Mouse (Mus musculus): ENCODE measurements around the gene Echdc3. TPM values are rescaled to one million over a fixed set of nuclear protein-coding genes. Genes with fewer than 3 reads are reported as not detected.

Echdc3 gene
- total RNA-seq (2021): 10 to 100 TPM; 23.5 to 26.2 TPM

GRCm38 (mm10) chr2:6212724-6213511 is at the start of gene Echdc3:
TSS of gene Echdc3 (minus strand) at chr2:6213033.
- intact Hi-C loops (cut with DNase I): loop anchor here (2.0 kb wide), 1 partner anchor 110 kb away; the partner anchor contains the start of gene Usp6nl

DNA sequence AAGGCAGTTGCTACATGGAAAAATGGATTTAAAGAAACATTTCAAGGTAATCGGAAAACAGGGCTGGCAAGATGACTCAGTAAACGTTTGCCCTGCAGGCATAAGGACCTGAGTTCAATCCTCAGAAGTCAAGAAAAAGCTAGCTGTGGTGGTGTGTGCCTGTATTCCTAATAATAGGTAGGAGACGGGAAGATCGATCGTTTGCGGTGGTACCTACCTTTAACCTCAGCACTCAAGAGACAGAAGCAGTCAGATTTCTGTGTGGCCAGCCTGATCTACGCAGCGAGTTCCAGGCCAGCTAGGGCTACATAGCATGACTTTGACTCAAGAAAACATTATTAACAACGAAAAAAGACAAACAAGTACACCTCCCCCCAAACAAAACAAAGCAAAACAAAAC is 48.9 kb upstream of the Echdc3 start:
- no peak for DNase-seq
- intact Hi-C loops (cut with DNase I): no loop called here

More at GRCm38 (mm10) chr2:6212724-6213511, at the start of gene Echdc3:
- peak; percentile 80 to 86 for DNase-seq

DNA sequence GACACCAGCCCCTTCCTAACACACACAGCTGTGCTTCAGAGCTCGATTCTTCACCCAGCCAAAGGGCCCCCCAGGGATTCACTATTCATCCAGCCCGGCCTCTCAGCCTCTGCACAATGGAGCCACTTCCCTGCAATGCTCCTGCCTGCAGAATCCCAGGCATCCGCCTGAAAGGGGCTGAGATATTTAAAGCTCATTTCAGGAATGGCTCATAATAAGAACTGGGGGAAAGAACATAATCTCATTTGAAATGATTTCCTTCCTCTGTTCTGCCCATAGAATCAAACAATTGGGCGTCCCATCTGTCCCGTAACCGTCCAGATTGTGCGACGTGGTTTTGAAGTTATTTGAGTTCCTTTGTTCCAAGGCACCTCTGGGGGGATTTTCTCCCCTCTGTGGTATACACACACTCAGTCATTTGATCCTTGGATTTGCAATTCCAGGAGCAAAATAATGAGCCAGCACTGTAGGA is 48.4 kb upstream of the Echdc3 start:
- intact Hi-C loops (cut with DNase I): no loop called here

GRCm38 (mm10) chr2:6260661-6261060 is 47.8 kb upstream of the Echdc3 start:
- intact Hi-C loops (cut with DNase I): no loop called here
- DNase-seq: no peak

More for the DNA sequence above, 48.4 kb upstream of the Echdc3 start:
- DNase-seq: peak in 1 of 2 experiments; percentile 26

DNA sequence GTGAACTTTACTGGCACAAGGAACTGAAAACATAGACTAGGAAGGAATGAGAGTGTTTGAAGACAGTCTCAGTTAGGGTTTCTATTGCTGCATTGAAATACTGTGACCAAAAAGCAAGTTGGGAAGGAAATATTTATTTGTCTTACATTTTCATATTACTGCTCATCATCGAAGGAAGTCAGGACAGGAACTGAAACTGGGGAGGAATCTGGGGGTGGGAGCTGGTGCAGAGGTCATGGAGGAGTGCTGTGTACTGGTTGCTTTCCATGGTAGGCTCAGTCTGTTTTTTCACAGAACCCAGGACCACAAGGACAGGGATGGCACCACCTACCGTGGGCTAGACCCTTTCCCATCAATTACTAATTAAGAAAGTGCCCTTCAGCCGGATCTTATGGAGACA is 46.3 kb upstream of the Echdc3 start:
- DNase-seq: no peak
- intact Hi-C loops (cut with DNase I): no loop called here

- intact Hi-C loops (cut with DNase I): no loop called here
- no peak for DNase-seq
These were observed 45.2 kb upstream of the Echdc3 start for GRCm38 (mm10) chr2:6258026-6258425.

GRCm38 (mm10) chr2:6257146-6257545 is 44.3 kb upstream of the Echdc3 start:
- no peak for DNase-seq
- intact Hi-C loops (cut with DNase I): loop anchor here (2.0 kb wide), 2 partner anchors 16 to 66 kb away; partner anchors contain the start of gene Usp6nl

GRCm38 (mm10) chr2:6255989-6256841 is 43.4 kb upstream of the Echdc3 start:
- intact Hi-C loops (cut with DNase I): loop anchor here (2.0 kb wide), 2 partner anchors 17 to 67 kb away; partner anchors contain the start of gene Usp6nl
- peak; percentile 47 to 63 for DNase-seq

DNA sequence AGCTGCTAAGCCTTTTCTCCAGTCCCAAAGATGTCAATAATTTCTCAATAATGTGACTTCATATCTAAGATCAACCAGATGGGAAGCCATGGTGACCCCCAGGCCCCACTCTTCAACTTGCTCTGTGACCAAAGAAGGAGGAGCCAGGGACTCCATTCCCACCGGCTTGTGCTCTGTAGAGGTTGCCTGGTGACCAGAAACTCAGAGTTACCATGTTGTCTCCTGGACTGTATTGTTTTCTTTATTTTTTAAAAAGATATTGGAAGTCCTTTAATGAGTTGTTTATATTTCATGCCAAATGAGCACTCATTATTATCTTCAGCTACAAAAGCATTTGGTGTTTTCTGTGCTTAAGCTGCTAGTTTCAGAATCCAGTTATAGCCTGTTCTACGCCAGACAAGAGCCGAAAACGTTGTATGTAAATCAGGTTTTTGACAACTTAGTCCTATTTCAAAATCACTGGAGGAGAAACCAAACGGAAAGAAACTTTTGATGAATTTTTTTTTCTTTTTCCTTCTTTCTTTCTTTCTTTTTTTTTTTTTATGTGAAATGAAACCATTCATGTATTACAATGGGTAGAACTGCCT is 42.7 kb upstream of the Echdc3 start:
- intact Hi-C loops (cut with DNase I): no loop called here
- no peak for DNase-seq

DNA sequence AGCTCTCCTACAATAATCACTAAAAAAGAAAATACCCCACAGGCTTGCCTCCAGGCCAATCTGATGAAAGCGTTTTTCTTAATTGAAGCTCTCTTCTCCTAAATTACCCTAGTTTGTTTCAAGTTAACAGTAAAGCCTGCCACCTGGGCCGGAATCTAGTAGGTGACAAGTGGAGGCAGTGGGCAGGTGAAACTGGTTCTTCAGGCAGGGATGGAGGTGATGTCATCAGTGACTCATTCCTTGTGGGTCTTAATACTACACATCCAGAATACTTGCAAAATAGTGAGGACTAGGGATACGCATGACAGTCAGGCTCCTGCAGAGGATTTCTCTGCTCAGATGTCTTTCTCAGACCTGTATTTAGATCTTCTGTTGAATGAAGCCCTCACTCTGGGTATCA is 39.7 kb upstream of the Echdc3 start:
- DNase-seq: no peak
- intact Hi-C loops (cut with DNase I): no loop called here

DNA sequence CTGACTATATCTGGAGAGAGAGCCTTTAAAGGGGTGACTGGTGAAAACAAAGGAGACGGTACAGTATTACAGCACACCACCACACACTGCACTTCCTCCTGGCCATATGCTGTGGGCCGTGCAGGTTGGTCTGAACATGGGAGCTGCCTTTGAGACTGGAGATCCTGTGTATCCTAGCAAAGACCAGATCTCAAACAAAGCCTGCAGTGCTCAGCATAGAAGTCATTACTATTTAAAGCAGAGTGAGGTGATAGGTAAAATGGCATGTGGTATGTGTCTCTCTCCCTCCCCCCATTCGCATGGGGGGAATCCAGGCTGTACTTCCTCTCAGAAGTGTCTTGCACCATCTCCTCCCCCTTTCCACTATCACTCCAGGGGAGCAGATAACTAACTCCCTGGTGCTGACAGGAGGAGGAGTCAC is 38.3 kb upstream of the Echdc3 start:
- DNase-seq: no peak
- intact Hi-C loops (cut with DNase I): no loop called here

GRCm38 (mm10) chr2:6241446-6241845 is 28.6 kb upstream of the Echdc3 start:
- intact Hi-C loops (cut with DNase I): no loop called here
- DNase-seq: no peak

DNA sequence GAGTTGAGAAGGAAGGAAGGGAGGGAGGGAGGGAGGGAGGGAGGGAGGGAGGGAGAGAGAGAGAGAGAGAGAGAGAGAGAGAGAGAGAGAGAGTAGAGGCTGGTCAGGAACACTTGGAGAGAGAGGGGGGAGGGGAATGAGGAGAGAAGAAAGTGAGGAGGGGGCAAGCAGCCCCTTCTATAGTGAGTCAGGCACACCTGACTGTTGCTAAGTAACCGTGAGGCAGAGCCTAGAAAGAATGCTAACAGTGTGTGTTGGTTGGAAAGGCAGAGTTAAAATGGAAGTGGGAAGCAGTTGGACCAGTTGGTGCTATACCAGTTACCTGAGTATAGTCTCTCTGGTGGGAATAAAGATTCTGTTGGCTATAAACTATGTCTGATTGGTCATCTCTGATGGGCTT is 27.2 kb upstream of the Echdc3 start:
- intact Hi-C loops (cut with DNase I): no loop called here

GRCm38 (mm10) chr2:6239333-6239732 is 26.5 kb upstream of the Echdc3 start:
- intact Hi-C loops (cut with DNase I): no loop called here
- DNase-seq: no peak

More for the DNA sequence above, 27.2 kb upstream of the Echdc3 start:
- DNase-seq: no peak

DNA sequence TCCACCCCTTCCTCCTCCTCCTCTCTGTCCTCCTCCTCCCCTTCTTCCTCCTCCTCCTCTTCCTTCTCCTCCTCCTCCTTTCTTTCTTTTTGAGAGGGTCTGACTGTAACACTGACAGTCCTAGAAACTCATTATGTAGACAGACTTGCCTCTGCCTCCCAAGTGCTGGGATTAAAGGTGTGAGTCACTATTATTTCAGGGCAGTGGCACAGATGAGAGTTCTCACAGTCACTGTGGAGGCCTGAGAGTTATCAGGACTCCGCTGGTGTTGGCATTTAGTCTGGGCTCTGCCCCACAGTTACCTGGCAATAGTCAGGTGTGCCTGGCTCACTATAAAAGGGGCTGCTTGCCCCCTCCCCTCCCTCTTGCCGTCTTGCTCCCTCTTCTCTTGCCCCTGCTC is 25.8 kb upstream of the Echdc3 start:
- intact Hi-C loops (cut with DNase I): no loop called here
- DNase-seq: no peak

GRCm38 (mm10) chr2:6238244-6238643 is 25.4 kb upstream of the Echdc3 start:
- DNase-seq: no peak
- intact Hi-C loops (cut with DNase I): no loop called here

- no peak for DNase-seq
- intact Hi-C loops (cut with DNase I): no loop called here
These were observed 20.5 kb upstream of the Echdc3 start for GRCm38 (mm10) chr2:6233353-6233752.

DNA sequence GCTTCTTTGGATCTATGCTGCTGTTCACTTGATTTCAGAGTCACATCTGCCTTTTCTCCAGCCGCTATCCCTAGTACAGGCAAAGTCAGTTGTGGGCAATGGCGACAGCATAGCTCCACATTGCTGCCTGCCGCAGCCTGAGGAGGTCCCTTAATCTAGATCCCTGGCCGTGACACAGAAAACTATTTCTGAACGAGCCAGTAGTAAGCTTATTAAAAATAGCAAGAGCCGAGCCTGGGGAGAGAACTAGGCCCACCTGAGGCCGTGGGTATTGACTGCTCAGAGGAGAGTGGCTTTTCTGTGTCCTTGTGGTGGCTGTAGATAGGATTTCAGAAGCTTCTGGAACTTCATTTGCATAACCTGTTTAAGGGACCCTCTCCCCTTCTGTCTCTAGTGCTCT is 19.9 kb upstream of the Echdc3 start:
- intact Hi-C loops (cut with DNase I): no loop called here
- no peak for DNase-seq

DNA sequence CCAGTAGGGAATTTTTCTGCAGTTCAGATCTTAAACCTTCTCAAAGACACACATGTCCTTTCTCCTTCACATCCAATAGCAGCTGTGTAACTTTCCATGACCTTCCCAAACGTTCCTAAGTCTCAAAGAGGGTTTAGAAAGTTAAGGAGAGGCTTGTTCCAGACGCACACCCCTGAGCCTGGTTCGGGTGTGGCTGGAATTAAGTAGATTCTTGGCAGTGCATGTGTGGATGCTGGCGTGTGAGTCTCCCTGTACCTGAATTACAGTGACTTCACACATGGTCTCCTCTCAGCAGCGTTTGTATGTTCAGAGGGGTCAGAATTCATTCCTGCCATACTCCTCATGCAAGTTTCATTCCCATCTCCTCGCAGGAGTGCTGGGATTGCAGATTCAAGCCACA is 18.0 kb upstream of the Echdc3 start:
- DNase-seq: no peak
- intact Hi-C loops (cut with DNase I): no loop called here

- intact Hi-C loops (cut with DNase I): no loop called here
- DNase-seq: no peak
These were observed 16.9 kb upstream of the Echdc3 start for GRCm38 (mm10) chr2:6229597-6230290.
